Mouse (Mus musculus) midbrain, embryonic 12.5 days (tissue): ENCODE data around the gene Tagap. TPM values are rescaled to one million over a fixed set of nuclear protein-coding genes. Genes with fewer than 3 reads are reported as not detected.
"Not testable (repeated sequence)": the region's sequence is repeated elsewhere in the genome, so short reads cannot be mapped to it uniquely, and the experiment has no call there.

ENCODE experiments used
- ATAC-seq: fragments of 200-750 bp; cut with Nextera tagmentation; 2 replicates; pipeline ENCODE4 v1.8.0; 2017; ENCODE audit warnings: low read depth, moderate TSS enrichment, moderate library complexity; ENCODE audit not compliant: low FRiP score
- H3K27ac ChIP-seq: fragments of 300-500 bp; sonication (generic); replicated peaks from 2 replicates; pipeline ENCODE4 v1.5.1; 2016; ENCODE audit warnings: mild to moderate bottlenecking
- H3K27me3 ChIP-seq: fragments of 300-500 bp; sonication (generic); 2 replicates; pipeline ENCODE4 v1.6.1; 2016; ENCODE audit warnings: mild to moderate bottlenecking
- H3K36me3 ChIP-seq: fragments of 300-500 bp; sonication (generic); 2 replicates; pipeline ENCODE4 v1.6.1; 2016
- H3K4me1 ChIP-seq: fragments of 300-500 bp; sonication (generic); 2 replicates; pipeline ENCODE4 v1.6.1; 2016
- H3K4me2 ChIP-seq: fragments of 300-500 bp; sonication (generic); replicated peaks from 2 replicates; pipeline ENCODE4 v1.6.1; 2016; ENCODE audit warnings: mild to moderate bottlenecking, moderate library complexity
- H3K4me3 ChIP-seq: fragments of 300-500 bp; sonication (generic); 2 replicates; pipeline ENCODE4 v1.5.1; 2016; ENCODE audit warnings: mild to moderate bottlenecking
- H3K9ac ChIP-seq: fragments of 300-500 bp; sonication (generic); replicated peaks from 2 replicates; pipeline ENCODE4 v1.6.1; 2016; ENCODE audit warnings: mild to moderate bottlenecking, moderate library complexity
- H3K9me3 ChIP-seq: fragments of 300-500 bp; sonication (generic); 2 replicates; pipeline ENCODE4 v1.6.1; 2016; ENCODE audit warnings: mild to moderate bottlenecking
- WGBS: fragments of 180-500 bp; shearing (Covaris S2); methylation state at CpG from one replicate; pipeline ENCODE4 v1.1.7; 2016; 5-methylcytosine and 5-hydroxymethylcytosine counted together
- polyA plus RNA-seq: library from polyadenylated mRNA; unstranded; fragments of >200 nt; fragmentation: Nextera tagmentation; extraction: Ambion mirVana; gene quantifications from 2 replicates; pipeline ENCODE4 v1.2.1, GENCODE M21; 2016

The Tagap gene
- polyA plus RNA-seq, 1 experiment from 2014 or later = 0.56 TPM

- peak within 1 kb of the TSS; percentile 65 for H3K4me2 ChIP-seq
- peak within 1 kb of the TSS; percentile 51 for H3K4me3 ChIP-seq
- not testable (repeated sequence) for H3K36me3 ChIP-seq, H3K4me1 ChIP-seq, H3K27me3 ChIP-seq, H3K9me3 ChIP-seq
- 4% methylated on average over 58 of the region's 58 CpGs for WGBS
- peak; percentile 99 for ATAC-seq
- H3K9ac ChIP-seq = peak within 1 kb of the TSS; percentile 61
- H3K27ac ChIP-seq = peak within 1 kb of the TSS; percentile 83
Observed at GRCm38 (mm10) chr17:7945117-7946052, 19.6 kb downstream of the Tagap start, which contains the start of gene Rsph3a. Gene Rsph3a (plus strand): TSS chr17:7945614.

DNA sequence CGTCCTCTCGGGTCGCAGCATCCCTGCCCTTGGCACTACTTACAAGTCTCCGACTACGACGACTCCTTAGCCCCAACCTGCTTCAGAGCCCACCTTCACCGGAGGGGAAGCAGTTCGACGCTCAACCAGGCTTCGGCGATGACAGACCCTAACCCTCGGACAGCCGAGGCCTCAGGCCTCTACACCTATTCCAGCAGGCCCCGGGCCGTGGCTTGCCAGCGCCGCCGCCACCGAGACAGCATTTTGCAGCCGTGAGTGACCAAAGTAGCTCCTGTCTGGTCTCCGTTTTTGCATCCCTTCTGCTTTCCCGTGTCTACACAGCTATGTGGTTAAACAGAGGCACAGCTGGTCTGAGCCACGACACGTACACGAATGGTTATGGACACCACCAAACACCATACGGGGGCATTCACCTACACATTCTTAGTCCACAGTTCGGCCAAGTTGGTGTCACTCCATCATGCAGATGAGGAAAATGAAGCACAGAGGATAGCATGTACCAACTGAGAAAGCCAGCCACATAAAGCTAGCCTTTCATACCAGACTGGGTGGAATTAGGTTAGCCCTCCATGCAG lies 20.3 kb downstream of the Tagap start:
- not testable (repeated sequence) for H3K27me3 ChIP-seq, H3K36me3 ChIP-seq, H3K4me1 ChIP-seq, ATAC-seq, H3K9me3 ChIP-seq
- WGBS = under 1% methylated on average over 19 of the region's 27 CpGs
- Histone ChIP-seq H3K27ac (peak overlapping the region; percentile 83; the same call in 1 of the 2 replicates), H3K4me3 (peak overlapping the region; percentile 51), H3K4me2 (peak overlapping the region; percentile 65), H3K9ac (peak overlapping the region; percentile 50)

DNA sequence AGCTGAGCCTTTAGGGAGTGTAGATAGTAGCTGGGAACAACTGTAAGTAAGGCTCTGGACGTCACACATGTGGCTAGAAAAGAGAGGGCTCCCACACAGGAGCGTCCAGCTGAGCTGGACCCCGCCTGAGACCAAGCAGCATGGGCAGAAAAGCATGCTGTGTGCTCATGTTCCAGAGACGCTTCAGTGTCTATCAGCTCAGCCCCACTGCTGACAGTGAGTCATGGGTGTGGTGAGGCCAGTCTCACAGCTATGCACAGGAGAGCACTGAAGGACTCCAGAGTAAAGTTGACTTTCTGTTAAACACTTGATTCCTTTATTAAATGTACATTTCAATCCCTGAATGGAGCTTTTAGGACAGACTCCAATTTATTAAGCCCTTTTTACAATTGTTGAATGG lies 25.5 kb downstream of the Tagap start:
- not testable (repeated sequence) for H3K36me3 ChIP-seq, H3K27ac ChIP-seq, H3K4me3 ChIP-seq, H3K9me3 ChIP-seq, H3K4me1 ChIP-seq, H3K4me2 ChIP-seq, H3K27me3 ChIP-seq, H3K9ac ChIP-seq, ATAC-seq
- WGBS = no CpG with 5 or more reads among the region's 4 CpGs

DNA sequence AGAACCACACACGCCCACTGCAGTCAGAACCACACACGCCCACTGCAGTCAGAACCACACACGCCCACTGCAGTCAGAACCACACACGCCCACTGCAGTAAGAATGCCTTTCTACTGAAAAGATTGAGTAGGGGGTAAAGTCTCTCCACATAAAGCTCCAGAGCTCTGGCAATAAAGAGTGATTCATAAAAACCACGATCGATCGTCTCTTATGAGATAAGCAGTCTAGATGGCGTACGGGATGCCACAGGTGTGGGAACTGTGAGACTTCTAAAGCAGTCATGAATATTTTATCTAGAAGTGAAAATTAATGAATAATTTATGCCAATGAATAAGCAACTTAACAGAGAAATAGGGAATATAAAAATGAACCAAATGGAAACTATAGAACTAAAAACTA lies 31.4 kb downstream of the Tagap start:
- ATAC-seq, H3K9me3 ChIP-seq, H3K27ac ChIP-seq, H3K27me3 ChIP-seq, H3K36me3 ChIP-seq, H3K4me1 ChIP-seq, H3K9ac ChIP-seq, H3K4me2 ChIP-seq, H3K4me3 ChIP-seq: not testable (repeated sequence)
- 97% methylated on average over 9 of the region's 9 CpGs for WGBS

GRCm38 (mm10) chr17:7963333-7963732 lies 37.5 kb downstream of the Tagap start:
- not testable (repeated sequence) for H3K9me3 ChIP-seq, H3K4me3 ChIP-seq, ATAC-seq, H3K9ac ChIP-seq, H3K27me3 ChIP-seq, H3K27ac ChIP-seq, H3K4me1 ChIP-seq, H3K4me2 ChIP-seq, H3K36me3 ChIP-seq
- 90% methylated on average over 4 of the region's 4 CpGs for WGBS

DNA sequence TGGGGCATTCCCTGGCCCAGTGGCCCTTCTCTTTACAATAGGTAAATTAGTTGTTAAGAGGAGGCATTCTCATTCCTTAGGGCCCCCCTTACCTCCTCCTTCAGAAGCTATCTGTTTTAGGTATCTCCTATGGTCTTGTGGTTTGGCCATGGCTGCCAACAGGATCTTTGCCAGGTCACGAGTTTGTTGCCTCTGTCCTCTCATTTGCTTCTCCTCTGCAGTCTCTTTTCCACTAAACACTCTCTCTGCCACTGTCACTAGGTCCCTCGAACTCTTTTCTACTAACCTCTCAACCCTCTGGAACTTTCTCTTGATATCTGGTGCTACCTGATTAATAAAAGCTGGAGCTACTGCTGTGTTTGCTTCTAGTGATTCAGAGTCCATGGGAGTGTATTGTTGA lies 38.6 kb downstream of the Tagap start:
- not testable (repeated sequence) for H3K27me3 ChIP-seq, ATAC-seq, H3K27ac ChIP-seq, H3K36me3 ChIP-seq, H3K9me3 ChIP-seq, H3K4me3 ChIP-seq, H3K4me2 ChIP-seq, H3K4me1 ChIP-seq, H3K9ac ChIP-seq
- WGBS = 86% methylated on average over 2 of the region's 2 CpGs

DNA sequence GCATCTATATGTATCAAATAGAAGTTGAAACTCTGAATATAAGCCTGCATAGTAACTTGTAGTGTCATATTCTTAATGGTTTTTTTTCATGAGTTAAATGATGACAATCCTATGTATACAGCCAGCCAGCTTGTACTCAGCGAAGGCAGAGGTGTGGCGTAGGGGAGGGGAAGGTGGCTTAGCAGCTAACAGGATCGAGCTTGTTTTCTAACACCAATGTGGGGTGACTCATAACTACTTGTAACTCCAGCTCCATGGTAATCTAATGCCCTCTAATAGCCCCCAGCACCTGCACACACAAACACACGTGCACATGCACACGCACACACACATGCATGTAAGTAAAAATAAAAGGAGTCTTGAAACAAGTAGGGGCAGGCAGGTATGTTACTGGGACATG lies 42.7 kb downstream of the Tagap start:
- ATAC-seq, H3K4me3 ChIP-seq, H3K9ac ChIP-seq, H3K27me3 ChIP-seq, H3K9me3 ChIP-seq, H3K36me3 ChIP-seq, H3K4me1 ChIP-seq, H3K4me2 ChIP-seq, H3K27ac ChIP-seq: not testable (repeated sequence)
- 94% methylated on average over 4 of the region's 5 CpGs for WGBS

DNA sequence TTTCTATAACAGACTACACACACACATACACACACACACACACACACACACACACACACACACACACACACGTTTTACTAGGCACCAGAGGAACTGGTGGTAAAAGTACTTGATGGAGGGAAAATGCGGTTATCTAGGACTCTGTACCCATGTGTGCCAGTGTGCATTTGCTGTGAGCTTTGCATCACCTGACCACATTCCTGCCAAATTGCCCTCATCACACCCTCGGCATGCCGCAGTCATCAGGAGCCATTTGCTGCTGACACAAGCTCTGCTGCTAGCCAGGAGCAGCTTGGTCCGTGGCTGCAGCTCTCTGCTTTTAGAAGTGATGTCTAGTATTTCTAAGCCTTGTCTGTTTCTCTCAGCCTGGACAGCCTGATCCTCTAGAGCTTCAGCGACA lies 44.0 kb downstream of the Tagap start:
- H3K27ac ChIP-seq, H3K9ac ChIP-seq, H3K4me1 ChIP-seq, H3K36me3 ChIP-seq, H3K9me3 ChIP-seq, ATAC-seq, H3K4me2 ChIP-seq, H3K4me3 ChIP-seq, H3K27me3 ChIP-seq: not testable (repeated sequence)
- WGBS = 75% methylated on average over 2 of the region's 6 CpGs

DNA sequence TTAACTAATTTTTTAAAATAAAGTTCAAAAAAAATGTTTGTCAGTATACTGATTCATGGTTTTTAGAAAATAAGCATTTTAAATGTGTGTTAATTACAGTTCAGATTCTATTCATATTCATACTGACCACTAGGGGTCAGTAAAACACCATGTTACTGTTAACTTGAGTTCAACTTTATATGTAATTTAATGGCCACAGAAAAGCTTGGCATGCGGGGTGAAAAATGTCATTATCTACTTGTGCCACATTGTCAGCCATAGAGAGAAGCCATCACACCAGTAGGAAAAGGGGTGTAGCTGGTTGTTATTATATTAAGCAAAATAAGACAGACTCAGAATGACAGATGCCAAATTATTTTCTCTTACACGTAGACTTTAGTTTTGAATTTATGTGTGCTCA lies 57.7 kb downstream of the Tagap start:
- not testable (repeated sequence) for H3K9ac ChIP-seq, H3K4me2 ChIP-seq, H3K27me3 ChIP-seq, ATAC-seq, H3K4me3 ChIP-seq, H3K27ac ChIP-seq, H3K9me3 ChIP-seq, H3K4me1 ChIP-seq, H3K36me3 ChIP-seq
- 98% methylated on average over 1 of the region's 2 CpGs for WGBS

Other genes starting within 250 kb of the Tagap start
- gene Fndc1, start 98.7 kb upstream of the Tagap start, polyA plus RNA-seq = 0.93 and 1.3 TPM in 2 replicates
- 65.3 and 67.0 TPM in 2 replicates for gene Rsph3a, start 19.6 kb downstream of the Tagap start, polyA plus RNA-seq
- 0.26 TPM in 1 of 2 replicates, not detected in the other for gene Gm49673, start 221.8 kb downstream of the Tagap start, polyA plus RNA-seq
- 12.9 and 14.9 TPM in 2 replicates for gene Rnaset2a, start 222.1 kb downstream of the Tagap start, polyA plus RNA-seq
- gene Fgfr1op, start 239.5 kb downstream of the Tagap start, polyA plus RNA-seq = 40.6 and 46.4 TPM in 2 replicates